Mouse (Mus musculus) ES-Bruce4 (cell line): Measurements from ENCODE around the gene Nrp1.

Experiments
- CTCF ChIP-seq: IDR thresholded peaks from one replicate; pipeline ENCODE4 v1.8.1; 2011; ENCODE audit warnings: low read depth, low read length
- POLR2A ChIP-seq: IDR thresholded peaks from one replicate; pipeline ENCODE4 v1.8.1; 2011; ENCODE audit warnings: low read length; ENCODE audit not compliant: insufficient read depth

GRCm38 (mm10) chr8:128437156-128437825 lies 78.9 kb downstream of the Nrp1 start:
- TF ChIP-seq POLR2A (no peak), CTCF (no peak)
